Mouse (Mus musculus): ENCODE data around the gene Tcta.
"Not testable (repeated sequence)": the region's sequence is repeated elsewhere in the genome, so short reads cannot be mapped to it uniquely, and the experiment has no call there.

Tcta gene

DNA sequence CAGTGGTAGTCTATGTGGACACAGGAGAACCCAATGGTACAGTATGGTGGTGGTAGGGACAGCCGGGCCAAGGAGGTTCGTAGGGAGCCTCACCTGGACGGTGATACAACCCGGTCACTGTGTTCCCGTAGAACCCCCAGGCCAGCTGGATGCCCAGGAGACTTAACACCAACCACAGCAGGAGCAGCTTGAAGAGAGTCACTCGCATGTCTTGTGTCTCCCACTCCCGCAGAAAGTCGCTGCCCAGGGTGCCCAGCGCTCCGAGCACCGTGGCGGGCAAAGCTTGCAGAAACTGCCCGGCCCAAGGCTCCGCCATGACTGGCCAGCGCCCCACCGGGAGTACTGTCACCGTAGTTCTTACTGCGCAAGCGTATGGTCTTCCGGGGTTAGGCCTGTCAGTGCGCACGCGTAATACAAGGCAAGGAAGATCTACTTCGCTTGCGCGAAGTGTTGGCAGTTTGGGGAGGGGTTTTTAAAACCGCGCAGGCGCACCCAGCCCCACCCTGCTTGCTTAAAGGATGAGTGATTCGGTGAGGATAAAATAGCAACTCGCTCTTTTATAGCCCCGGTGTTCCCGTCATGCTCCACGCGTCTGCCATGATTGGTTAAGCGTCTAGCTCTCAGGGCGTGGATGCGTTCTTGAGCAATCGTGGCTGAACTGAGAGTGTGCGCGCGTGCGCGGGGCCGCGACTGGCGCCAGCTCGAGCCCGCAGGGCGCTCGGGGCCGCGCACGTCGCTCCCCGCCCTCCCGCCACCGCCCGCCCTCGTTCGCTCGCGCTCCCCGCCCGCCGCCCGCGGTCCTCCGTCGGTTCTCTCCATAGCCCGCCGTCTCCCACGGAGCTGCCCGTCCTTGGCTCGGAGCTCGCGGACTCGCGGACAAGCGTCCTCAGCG lies at the start of gene Tcta, which contains the start of gene Rhoa:
Gene Tcta, minus strand, starts transcription at position 532 of the 892 bp plus-strand sequence.
Gene Rhoa, plus strand, starts transcription at position 501 of the 892 bp plus-strand sequence.
- peak; percentile 99 for DNase-seq (ENCODE audit: low spot score in 2 of 2)

DNA sequence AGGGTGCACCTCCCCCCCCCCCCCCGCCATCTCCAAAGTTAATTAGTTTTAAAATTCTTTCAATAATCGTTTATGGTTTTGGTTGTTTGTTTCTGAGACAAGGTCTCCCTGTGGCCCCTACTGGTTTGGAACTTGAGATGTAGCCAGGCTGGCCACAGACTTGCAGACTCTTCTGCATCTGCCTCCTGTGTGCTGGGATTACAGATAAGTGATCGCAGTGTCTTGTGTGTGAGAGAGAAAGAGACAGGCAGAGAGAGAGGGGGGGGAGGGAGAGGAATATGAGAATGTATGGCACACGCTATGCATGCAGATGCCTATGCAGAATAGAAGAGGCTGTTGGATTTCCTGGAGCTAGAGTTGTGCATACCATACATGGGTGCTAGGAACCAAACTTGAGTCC lies 43.8 kb upstream of the Tcta start:
- no peak for DNase-seq (ENCODE audit: low spot score in 2 of 2)

DNA sequence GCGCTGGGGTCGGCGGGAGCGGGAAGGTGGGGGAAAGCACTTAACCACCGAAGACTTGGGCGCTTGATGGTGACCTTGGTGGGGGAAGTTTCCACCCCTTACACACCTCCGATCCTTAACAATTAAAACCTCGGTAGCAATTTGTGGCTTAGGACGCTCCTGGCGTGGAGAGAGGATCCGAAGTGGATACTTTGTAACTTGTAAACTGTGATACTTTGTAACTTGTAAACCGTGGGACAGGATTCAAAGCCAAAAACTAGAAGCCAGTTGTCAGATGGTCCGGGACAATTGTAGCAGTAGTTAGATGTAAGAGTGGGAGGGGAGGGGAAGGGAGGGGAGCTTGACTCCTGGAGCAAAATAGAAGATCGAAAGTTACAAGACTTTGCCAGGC lies 42.3 kb upstream of the Tcta start:
- no peak for DNase-seq (ENCODE audit: low spot score in 2 of 2)

DNA sequence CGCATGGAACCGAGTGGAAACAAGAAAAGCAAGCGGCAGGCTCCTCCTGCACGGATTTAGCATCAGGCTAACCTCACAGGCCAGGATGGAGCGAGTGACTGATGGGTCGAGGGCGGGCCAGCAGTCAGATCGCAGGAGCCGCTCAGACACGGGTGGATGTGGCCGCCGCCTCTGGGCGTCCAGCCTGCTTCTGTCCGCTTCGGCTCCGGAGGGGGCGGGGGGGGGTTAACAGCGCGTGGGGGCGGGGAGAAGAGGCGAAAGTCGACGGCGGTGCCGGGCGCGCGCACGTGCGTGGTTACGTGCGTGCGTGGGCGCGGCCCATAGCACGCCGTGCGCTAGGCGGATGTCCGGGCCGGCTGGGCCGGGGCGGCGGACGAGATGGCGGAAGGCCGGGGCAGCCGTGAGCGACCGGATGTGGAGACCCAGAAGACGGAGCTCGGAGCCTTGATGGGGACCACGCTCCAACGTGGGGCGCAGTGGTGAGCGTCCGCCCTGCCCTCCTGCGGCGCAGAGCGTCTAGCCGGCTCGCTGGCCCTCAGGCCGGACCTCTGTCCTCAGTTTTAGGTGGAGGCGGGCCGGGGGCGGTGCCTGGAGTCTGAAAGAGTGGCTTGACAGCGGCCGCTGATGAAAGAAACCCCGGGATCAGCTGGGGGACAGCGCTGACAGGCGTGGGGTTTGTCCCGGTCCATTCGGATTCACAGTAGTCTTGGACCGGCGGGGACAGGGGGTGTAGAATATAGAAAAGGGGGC lies 41.8 kb upstream of the Tcta start, which contains the start of gene Usp4:
Gene Usp4, plus strand, starts transcription at position 314 of the 750 bp plus-strand sequence.
- DNase-seq (ENCODE audit: low spot score in 2 of 2): peak; percentile 86

DNA sequence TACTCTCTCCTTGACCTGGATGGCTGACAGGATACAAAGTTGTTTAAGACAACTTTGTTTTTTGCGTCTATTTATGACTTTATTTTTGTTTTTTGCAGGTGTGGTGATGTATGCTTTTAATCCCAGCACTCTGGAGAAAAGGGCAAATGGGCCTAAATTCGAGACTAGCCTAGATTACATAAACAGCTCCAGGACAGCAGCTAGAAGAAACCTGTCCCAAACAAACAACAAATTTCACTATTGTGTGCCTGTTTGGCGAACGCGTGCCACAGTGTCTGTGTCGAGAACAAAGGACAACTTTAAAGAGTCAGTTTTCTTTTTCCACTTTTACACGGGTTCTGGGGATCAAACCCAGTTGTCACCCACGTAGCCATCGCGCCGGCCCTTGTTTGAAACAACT lies 41.1 kb upstream of the Tcta start:
- no peak for DNase-seq (ENCODE audit: low spot score in 2 of 2)

DNA sequence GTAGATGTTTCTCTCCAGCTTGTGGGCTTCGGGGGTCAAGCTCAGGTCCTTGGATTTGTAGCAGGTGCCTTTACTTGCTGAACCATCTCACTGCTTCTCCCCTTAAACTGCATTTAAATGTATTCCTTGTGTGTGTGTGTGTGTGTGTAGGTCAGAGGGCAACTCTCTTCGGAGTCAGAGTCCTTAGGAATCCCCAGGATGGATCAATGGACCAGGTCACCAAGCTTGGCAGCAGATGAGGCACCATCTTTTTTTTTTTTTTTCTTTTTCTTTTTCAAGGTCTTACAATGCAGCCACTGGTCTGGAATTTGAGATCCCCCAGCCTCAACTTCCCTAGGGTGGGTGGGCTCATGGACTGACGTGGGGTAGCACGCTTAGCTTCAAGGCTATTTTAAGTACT lies 38.5 kb upstream of the Tcta start:
- no peak for DNase-seq (ENCODE audit: low spot score in 2 of 2)

DNA sequence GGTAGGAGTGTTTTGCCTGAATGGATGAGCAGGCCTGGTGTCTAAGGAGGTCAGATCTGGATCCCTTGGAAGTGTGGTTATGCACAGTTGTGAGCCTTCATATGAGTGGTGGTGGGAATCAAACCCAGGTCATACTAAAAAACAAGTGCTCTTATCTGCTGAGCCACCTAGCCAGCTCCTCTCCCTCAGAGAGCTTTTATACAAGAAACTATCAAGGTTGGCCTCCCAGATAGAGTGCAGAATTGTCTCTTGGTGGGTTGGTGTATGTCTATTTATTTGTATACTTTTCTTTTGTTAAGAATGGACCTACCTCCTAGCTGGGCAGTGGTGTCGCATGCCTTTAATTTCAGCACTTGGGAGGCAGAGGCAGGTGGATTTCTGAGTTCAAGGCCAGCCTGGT lies 37.9 kb upstream of the Tcta start:
- DNase-seq (ENCODE audit: low spot score in 2 of 2): no peak

DNA sequence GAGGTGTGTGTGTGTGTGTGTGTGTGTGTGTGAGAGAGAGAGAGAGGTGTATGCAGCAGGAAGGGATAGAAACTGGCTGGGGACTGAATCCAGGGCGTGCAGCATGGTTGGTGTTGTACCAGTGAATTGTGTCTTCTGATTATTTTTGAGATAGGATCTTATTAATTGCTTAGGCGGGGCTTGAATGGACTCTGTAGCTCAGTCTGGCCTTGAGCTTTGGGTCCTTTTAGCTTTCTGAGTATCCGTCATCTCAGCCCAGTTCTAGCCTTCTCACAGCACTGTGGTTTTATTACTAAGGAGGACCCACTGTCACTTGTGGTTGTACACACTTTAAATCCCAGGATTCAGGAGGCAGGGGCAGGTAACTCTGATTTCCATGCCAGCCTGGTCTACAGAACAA lies 37.4 kb upstream of the Tcta start:
- DNase-seq (ENCODE audit: low spot score in 2 of 2): no peak

DNA sequence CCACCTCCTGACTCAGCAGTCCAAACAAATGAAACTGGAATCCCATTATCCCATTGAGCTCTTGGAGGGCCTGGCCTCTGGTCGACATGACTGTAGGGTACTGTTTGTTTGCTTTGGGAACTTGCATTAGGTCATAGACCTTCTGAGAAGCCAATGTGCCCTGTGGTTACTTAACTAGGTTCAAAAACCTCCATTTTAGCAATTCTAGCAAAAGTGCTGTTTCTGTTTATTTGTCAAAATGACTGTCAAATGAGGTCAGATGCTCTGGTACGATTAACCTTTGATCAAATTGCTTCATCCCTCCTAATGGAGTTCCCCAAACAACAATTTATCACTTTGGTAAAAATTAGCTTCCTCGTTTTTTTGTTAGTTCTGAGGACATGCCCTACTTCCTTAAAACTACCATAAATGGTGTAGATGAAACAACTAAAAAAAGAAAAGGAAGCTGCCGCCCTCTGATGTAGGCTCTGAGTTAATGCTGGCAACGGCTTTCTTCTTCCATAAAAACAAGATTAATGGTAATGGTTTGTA lies 36.4 kb upstream of the Tcta start:
- peak in 1 of 2 experiments; percentile 37 for DNase-seq (ENCODE audit: low spot score in 2 of 2)

DNA sequence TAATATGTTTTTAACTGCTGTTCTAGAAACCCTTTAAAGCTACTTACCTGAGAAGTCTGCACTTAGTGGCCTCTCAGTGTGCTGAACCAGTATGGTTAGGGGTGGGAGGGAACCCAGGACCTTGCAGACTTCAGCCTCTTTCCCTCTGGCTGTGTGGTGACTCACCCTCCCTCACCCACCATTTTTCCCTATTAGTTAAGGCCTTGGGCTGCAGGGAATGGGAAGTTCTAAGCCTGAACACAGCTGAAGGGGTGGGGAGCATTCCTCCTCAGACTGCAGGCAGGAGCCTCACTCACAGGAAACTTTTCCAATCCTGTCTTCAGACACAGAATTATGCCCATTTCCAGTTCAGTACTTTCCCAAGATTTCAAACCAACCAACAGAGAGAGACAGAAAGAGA lies 35.8 kb upstream of the Tcta start:
- no peak for DNase-seq (ENCODE audit: low spot score in 2 of 2)

DNA sequence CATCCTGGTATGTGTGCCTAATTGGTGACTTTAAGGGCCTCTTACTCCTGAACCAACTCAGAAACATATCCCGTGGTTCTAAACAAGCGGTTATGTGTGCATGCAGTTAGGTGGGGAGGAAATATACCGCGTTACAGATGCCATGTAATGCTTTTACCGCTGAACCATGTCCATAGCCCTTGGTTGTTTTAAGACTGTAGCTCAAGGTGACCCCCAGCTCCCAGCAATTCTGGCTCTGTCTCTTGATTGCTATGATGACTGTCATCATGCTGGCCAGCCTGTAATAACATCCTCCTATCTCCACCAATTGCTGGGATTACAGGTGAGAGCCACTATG lies 35.1 kb upstream of the Tcta start:
- no peak for DNase-seq (ENCODE audit: low spot score in 2 of 2)

DNA sequence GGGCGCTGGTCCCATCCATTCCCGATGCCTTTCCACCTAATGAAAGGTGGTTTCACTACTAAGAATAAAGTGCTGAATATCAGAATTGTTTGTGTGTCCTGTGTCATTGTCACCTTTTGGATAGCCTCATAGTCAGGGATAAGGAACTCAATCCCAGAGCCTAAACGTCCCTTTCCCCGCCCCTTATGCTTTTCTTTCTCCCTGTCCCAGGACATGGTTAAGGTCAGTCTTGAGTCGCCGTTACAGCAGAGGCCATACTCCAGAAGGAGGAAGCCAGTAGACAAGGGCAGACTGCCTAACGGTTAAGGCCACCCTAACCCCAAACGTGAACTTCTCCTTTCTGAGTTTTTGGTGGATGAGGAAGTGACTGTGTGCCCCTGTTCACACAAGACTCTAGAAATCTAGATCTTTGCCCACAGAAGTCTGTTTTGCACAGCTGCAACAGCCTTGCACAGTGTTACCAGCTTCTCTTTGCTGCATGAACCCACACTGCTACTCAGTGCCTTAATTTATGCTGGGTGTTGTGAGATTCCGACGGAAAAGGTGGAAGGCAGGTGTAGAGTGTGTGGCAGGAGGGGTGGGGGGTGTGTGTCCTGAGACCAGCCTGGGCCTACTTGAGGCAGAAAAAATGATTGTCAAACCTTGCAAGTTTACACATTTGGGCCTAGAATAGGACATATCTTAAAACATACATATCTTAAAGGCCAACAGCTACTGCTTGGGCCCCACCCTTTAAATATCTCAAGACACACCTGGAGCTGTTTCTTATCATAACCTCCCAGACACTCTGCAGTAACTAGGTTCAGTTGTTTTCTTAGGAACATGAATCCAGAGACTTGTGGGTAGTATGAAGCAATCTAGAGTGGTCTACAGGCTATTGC lies 34.5 kb upstream of the Tcta start:
- peak; percentile 22 to 62 for DNase-seq (ENCODE audit: low spot score in 2 of 2)

DNA sequence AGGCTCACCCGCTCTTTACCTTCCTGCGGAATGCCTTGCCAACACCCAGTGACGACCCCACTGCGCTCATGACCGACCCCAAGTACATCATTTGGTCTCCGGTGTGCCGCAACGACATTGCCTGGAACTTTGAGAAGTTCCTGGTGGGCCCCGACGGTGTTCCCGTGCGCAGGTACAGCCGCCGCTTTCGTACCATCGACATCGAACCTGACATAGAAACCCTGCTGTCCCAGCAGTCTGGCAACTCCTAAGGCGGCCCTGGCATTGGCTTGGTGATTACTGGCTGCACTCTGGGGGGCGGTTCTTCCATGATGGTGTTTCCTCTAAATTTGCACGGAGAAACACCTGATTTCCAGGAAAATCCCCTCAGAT lies 33.9 kb upstream of the Tcta start:
- DNase-seq (ENCODE audit: low spot score in 2 of 2): peak in 1 of 2 experiments; percentile 3

DNA sequence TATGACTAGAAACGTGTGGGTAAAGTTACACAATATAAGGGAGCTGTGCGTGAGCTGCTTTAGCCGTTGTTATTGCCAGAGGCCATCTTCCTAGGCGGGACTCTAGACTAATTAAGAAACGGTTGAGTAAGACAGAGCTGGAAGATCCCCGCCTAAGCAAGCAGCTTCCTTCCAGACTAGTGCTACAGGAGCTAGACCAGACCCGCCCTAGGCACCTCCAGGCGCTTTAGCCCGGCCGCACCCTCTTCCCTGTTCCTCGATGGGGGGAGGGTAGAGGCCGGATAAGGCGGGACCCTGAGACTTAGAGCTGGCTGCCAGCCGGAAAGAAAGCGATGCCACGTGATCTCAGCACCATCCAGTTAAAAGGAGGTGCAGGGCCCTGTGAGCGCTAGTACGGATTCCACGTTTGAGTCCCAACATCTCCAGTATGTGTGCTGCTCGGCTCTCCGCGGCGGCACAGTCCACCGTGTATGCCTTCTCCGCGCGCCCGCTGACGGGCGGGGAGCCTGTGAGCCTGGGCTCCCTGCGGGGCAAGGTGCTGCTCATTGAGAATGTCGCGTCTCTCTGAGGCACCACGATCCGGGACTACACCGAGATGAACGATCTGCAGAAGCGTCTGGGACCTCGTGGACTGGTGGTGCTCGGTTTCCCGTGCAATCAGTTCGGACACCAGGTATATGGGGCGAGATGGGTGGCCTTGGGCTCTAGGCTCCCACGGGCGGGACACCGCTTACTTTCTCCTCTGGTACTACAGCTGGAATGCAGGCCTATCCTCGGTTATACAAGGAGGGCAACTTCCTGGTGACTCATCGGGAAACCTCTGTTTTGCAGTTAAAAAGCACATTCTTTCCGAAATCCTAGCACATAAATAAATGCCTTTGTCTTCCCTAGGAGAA lies 33.2 kb upstream of the Tcta start, which contains the start of gene Gpx1:
Gene Gpx1, plus strand, starts transcription at position 18 of the 896 bp plus-strand sequence.
- peak; percentile 85 to 88 for DNase-seq (ENCODE audit: low spot score in 2 of 2)

DNA sequence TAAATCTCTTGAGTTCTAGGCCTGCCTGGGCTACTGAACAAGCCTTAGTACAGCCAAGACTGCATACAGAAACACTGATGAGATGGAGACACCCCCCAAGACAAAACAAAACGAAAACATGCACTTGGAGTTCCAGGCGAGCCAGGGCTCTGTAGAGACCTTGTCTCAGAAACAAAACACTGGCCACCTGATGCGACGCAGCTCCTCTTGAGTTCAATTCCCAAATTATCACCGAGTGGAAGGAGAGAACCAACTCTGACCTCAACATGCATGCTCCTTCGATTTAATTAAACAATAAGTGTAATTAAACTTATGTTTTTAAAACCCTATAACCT lies 32.6 kb upstream of the Tcta start:
- DNase-seq (ENCODE audit: low spot score in 2 of 2): no peak

DNA sequence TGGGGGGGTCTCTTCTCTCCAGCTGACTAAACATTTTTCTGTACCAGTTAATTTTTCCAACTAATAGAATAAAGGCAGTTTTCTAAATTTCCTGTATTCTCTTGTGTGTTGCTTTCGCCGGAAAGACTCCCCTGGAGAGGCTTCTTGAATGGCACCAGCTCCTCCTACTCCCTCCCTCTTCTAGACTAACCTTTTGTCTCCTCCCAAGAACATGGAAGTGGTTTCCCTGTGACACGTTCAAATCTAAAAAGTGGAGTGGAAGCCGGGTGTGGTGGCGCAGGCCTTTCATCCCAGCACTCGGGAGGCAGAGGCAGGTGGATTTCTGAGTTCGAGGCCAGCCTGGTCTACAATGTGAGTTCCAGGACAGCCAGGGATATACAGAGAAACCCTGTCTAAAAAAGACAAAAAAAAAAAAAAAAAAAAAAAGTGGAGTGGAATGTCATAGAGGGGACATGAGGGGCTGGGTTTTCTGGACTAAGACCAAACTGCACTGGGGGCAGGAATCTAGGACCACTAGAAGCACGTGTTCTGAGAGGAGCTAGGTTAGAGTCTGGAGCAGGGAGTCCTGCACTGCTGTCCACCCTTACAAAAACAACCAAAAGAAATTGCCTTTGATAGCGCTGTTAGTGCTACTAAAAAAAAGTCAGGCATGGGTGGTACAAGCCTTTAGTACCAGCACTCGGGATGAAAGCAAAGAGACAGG lies 32.0 kb upstream of the Tcta start:
- no peak for DNase-seq (ENCODE audit: low spot score in 2 of 2)

DNA sequence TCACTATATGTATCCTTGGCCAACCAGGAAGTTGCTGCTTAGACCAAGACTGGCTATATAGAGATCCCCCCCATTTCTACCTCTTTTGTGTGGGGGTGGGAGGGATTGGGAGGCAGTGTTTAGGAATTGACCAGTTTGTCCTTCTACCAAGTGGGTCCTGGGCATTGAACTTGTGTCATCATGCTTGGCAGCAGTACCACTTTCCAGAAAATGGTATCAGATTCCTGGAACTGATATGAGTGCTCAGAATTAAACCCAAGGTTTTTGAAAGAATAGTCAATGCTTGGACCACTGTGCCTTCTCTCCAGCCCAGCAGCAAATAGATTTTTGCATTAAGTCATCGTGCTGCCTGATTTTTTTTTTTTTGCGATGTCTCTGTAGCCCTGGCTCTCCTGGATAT lies 19.9 kb upstream of the Tcta start:
- DNase-seq (ENCODE audit: low spot score in 2 of 2): no peak

DNA sequence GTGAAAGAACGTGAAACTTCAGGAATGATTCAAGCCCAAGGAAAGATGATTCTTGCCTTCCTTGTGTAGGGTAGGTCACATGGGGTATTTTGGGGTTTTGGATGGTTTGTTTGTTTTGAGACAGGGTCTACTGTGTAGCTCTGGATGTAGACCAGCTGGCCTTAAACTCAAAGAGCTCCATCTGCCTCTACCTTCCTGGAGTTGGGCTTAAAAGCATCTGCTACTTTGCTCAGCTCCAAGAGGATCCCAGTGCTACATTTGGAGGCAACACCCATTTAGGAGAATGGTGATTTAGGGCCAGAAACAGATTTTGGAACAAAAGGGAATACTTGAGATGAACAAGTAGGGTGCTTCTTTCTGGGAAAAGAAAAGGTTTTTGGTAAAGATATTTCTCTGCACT lies 18.8 kb upstream of the Tcta start:
- DNase-seq (ENCODE audit: low spot score in 2 of 2): no peak

DNA sequence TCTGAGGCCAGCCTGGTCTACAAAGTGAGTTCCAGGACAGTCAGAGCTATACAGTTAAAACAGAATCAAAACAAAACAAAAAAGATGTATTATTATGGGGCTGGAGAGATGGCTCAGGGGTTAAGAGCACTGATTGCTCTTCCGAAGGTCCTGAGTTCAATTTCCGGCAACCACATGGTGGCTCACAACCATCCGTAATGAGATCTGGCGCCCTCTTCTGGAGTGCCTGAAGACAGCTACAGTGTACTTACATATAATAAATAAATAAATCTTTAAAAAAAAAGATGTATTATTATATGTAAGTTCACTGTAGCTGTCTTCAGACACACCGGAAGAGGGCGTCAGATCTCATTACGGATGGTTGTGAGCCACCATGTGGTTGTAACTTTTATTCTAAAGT lies 16.1 kb upstream of the Tcta start:
- DNase-seq (ENCODE audit: low spot score in 2 of 2): not testable (repeated sequence)

DNA sequence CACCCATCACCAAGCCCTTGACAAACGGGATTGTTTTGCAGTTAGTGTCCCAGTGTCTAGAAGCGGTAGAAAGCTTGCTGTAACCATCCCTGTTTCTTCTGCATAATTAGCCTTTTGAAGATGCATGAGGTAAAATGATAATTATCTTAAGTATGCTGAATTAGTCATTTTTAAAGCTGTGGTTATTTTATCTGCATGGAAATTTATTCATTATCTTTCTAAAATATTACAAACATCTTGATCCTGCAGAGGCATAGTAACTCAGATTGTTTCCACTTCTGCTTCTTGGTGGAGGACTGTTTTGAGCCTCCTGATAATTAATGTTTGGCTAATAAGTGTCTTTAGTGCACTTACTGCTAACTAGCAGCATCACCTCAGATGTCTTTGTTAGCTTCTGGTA lies 12.5 kb upstream of the Tcta start:
- DNase-seq (ENCODE audit: low spot score in 2 of 2): no peak

Measured in natural killer cell, adult 2 months (primary cell).